Mouse (Mus musculus): ENCODE data around the gene Prom1. TPM values are rescaled to one million over a fixed set of nuclear protein-coding genes. Genes with fewer than 3 reads are reported as not detected.

Prom1 gene
- polyA plus RNA-seq, 1 experiment from 2014 or later: 32.6 TPM

DNA sequence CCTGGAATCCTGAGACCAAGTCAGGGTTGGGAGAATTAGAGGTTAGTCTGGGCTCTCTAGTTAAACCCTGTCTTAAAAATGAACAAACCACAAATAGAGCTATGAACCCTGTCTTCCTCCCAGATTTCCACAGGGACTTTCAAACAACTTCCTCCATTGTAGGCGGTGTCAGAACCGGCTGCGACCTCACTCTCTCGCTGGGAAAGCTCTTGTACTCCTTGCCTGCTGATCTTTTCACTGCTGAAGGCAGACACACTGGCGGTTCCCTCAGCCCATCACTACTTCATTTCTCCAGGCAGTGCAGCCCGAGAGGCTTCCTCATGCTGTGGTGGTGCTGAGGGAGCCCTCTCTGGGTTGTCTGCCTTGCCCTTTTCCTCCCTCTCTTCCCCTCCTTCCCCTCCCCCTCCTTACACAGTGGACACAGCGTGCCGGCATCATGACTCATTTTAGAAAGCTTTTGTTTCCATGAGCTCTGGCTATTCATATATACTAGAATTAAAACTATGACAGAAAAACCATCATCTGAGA lies 153.0 kb downstream of the Prom1 start:
- no peaks in the 10 kb centered on the region for H3K36me3 ChIP-seq (replicated peaks)
- peak overlapping the region; percentile 81 for H3K4me2 ChIP-seq
- no peak overlapping the region for H3K9ac ChIP-seq
- WGBS: 3% methylated on average over 8 of the region's 8 CpGs
- H3K4me1 ChIP-seq: peaks cover 18% of the 10 kb centered on the region
- H3K4me3 ChIP-seq: peak overlapping the region; percentile 35
- no peaks in the 10 kb centered on the region for H3K9me3 ChIP-seq
- peak; percentile 45 for ATAC-seq (replicated peaks)
- no peak overlapping the region for H3K27ac ChIP-seq
- no peaks in the 10 kb centered on the region for H3K27me3 ChIP-seq (replicated peaks)

DNA sequence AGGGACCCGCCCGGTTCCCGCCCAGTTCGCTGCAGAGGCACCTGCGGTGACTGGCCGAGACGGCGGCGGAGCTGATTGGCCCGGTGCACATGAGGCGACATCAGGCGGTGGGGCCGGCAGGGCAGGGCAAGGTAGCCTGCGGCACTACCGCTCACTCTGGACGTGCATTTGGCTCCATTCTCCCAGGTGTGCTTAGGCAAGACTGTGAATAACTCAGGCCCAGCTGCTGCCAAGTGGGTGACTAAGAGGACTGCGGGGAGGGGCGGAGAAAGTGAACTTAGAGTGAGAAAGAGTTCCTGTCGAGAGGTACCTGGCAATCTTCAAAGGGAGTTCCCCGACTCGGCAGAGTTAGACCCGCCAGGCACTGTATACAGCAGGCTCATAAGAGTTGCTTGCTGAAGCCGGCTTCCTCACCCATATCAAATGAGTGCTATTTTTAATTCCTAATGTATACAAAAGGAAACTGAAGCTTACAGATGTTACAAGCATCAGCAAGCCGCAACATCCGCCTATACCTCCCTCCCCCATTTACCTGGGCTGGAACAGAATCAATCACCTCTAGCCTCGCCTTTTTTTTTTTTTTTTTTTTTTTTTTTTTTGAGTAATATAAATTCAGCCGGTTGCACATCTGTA lies 153.6 kb downstream of the Prom1 start:
- WGBS: 1% methylated on average over 27 of the region's 27 CpGs
- no peaks in the 10 kb centered on the region for H3K27me3 ChIP-seq (replicated peaks)
- H3K9ac ChIP-seq: peak overlapping the region; percentile 26
- H3K27ac ChIP-seq: no peak overlapping the region
- peak; percentile 91 for ATAC-seq (replicated peaks)
- no peaks in the 10 kb centered on the region for H3K9me3 ChIP-seq
- H3K4me3 ChIP-seq: peak overlapping the region; percentile 35
- H3K36me3 ChIP-seq (replicated peaks): no peaks in the 10 kb centered on the region
- peaks cover 18% of the 10 kb centered on the region for H3K4me1 ChIP-seq
- peak overlapping the region; percentile 81 for H3K4me2 ChIP-seq

DNA sequence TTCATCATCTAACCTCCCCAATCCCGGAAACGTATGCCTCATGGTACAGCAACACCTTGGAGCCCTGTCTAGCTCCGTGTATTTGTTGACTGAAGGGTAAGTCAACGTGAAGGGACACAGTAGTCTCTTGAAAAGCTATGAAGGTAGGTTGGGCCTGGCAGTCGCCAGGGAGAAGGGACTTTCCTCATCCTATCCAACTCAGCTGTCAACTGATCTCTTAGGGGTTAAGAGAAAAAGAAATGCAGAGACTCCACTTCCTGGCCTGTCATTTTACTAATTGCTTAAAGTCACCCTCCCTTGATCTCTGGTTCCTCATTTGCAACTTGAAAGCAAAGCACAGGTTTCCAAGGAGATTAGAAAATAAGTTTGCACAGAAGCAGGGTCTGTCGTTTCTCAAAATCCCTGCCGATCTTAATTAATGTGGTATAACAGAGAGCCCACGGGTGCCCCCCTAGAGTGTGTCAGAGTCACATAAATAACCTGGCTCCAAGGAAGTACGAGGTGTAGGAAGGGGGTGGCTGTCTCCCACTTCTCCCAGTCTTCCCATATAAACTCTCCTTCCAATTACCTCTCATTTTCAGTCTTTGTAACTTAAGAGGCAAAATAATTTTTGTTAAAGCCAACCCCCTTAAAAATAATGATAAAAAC lies 154.4 kb downstream of the Prom1 start:
- WGBS: 41% methylated on average over 9 of the region's 9 CpGs
- H3K9ac ChIP-seq: no peak overlapping the region
- H3K36me3 ChIP-seq (replicated peaks): no peaks in the 10 kb centered on the region
- H3K9me3 ChIP-seq: no peaks in the 10 kb centered on the region
- peak overlapping the region; percentile 81 for H3K4me2 ChIP-seq
- H3K4me3 ChIP-seq: peak overlapping the region; percentile 35
- H3K4me1 ChIP-seq: peaks cover 18% of the 10 kb centered on the region
- no peak overlapping the region for H3K27ac ChIP-seq
- peak; percentile 79 for ATAC-seq (replicated peaks)
- H3K27me3 ChIP-seq (replicated peaks): no peaks in the 10 kb centered on the region

Other genes with a start within 250 kb of the Prom1 start
- 2.2 and 3.2 TPM in 2 replicates for gene Cd38, start 233.5 kb downstream of the Prom1 start, polyA plus RNA-seq (2015; fragmentation: Nextera tagmentation; extraction: Ambion mirVana)
- gene Gm7879, start 188.9 kb downstream of the Prom1 start, polyA plus RNA-seq (2015; fragmentation: Nextera tagmentation; extraction: Ambion mirVana): 0.83 TPM in 1 of 2 replicates, not detected in the other
- gene Fgfbp1, start 120.3 kb downstream of the Prom1 start, polyA plus RNA-seq (2015; fragmentation: Nextera tagmentation; extraction: Ambion mirVana): 14.4 and 16.6 TPM in 2 replicates
- gene Tapt1, start 124.6 kb upstream of the Prom1 start, polyA plus RNA-seq (2015; fragmentation: Nextera tagmentation; extraction: Ambion mirVana): 32.3 and 33.2 TPM in 2 replicates

All from midbrain, embryonic 15.5 days (tissue).